Mouse (Mus musculus) ovary, adult 10 weeks (tissue): Measurements from ENCODE around the gene Egfr. TPM values are rescaled to one million over a fixed set of nuclear protein-coding genes. Genes with fewer than 3 reads are reported as not detected.

Experiments used
- polyA plus RNA-seq: library from polyadenylated mRNA; stranded (reverse); fragments of 350-450 nt; fragmentation: Illumina TruSeq; extraction: RNeasy Lipid Tissue Mini Kit (QIAGEN cat#74804); gene quantifications from one replicate; pipeline ENCODE4 v1.2.3, GENCODE M21; 2014

Gene Egfr
- polyA plus RNA-seq, result 50.5 TPM

GRCm38 (mm10) chr11:16752007-16752348 lies at the start of gene Egfr:
Gene Egfr, plus strand, starts transcription at chr11:16752203.

GRCm38 (mm10) chr11:16950976-16951760 lies 199.2 kb downstream of the Egfr start, which contains the start of gene Fbxo48:
Gene Fbxo48, plus strand, starts transcription at chr11:16951375.

Other genes starting within 250 kb of the Egfr start
- 15.0 TPM for gene Sec61g, start 243.7 kb upstream of the Egfr start, polyA plus RNA-seq
- 4.6 TPM for gene Fbxo48, start 199.2 kb downstream of the Egfr start, polyA plus RNA-seq